Mouse (Mus musculus) 3134 (cell line): ENCODE data around the gene Mogat2.

Experiments
- DNase-seq: peaks from one replicate; pipeline ENCODE4 v3.0.0-alpha.2; 2011; ENCODE audit warnings: low spot score; ENCODE audit not compliant: insufficient read length; ENCODE audit errors: extremely low read depth

Mogat2 gene

GRCm38 (mm10) chr7:99199451-99200175 is 38.8 kb downstream of the Mogat2 start:
- no peak for DNase-seq

DNA sequence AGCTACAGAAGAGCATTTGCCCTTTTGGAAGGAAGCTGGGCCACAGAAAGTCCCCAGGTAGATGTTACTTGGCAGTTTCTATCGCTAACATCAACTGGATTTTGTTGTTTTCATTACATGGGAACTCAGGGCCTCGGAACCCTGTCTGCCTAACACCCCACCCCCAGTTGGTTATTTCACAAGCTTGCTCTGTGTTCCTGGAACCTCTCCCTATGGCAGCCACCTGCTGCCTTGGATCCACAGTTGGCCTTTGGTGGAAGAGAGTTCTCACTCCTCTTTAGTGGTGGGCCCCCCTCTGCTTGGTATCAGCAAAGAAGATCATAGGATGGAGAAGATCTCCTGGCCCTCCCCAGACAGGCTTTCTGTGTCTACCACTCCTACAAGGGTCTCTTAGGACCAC is 39.6 kb downstream of the Mogat2 start:
- DNase-seq: no peak

- DNase-seq: no peak
Measured at GRCm38 (mm10) chr7:99194511-99194910, 43.9 kb downstream of the Mogat2 start.

DNA sequence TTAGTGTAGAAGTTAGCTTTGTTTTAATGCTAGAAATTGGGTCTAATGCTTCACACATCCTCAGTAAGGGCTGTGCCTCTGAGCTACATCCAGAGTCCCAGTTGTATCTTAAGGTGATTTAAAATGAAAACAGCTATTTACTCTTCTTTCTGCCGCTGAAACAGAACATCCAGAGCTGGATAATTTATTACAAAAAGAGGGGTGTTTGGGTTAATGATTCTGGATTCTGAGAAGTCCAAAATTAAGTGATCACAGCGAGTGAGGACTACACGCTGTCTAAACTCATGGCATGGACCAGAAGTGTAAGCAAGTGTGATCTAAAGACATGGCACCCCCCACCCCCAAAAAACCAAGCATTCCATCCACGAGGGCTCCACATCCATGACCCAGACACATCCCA is 44.5 kb downstream of the Mogat2 start:
- no peak for DNase-seq

DNA sequence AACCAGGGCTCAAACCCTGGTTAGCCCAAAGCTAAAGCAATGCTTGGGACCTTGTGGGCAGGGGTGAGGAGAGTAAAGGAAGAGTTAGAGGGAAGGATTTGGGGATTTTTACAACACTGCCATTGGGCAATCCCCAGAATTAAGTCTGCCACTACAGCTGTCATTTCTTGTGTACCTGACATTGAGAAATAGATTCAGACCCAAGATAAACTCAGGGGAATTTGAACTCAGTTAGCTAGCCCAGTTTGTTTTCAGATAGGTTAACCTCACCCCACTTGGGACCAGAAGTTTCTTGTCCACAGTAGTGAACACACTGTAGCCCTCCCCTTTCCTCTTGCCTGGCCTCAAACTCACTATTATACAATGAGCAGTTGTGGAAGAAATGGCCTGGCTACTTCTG is 47.0 kb downstream of the Mogat2 start:
- DNase-seq: no peak

DNA sequence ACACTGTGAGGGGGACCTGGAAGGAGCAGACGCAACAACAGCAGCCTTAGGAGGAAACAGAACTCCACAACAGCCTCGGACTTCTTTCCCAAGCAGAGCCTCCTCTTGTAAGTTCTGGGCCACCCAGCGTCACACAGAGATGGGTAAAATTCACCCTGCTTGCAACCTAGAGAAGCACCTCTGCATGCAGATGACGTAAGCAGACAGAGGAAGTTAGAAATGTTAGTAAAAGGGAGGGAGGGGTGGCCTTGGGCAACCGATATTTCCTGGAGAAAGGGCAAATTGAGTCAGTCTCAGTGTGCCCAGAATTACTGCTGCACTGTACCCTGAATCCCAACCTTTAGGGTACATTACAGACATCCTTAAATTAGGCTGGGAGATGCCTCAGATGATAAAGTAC is 48.5 kb downstream of the Mogat2 start:
- no peak for DNase-seq

- DNase-seq: no peak
Measured at GRCm38 (mm10) chr7:99188630-99189029, 49.8 kb downstream of the Mogat2 start.

- DNase-seq: no peak
Measured at GRCm38 (mm10) chr7:99187451-99187850, 51.0 kb downstream of the Mogat2 start.

DNA sequence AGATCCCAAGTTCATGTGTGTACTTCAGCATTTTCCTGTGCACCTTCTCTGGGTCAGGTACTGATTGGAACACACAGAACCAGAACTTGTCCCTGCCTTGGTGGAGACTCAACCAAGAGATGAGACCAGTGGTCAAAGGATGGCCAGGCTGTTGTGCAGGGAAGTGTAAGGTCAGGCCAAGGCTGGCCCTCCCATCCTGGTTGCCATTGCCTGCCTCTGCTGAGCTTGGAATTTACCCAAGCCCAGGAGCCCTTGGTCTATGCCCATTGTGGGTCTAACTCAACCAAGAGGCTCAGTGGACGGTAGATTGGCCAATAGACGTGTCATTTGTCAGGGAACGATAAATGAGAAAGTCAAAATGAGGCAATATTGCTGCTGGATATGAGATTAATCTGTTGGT is 53.0 kb downstream of the Mogat2 start:
- DNase-seq: no peak

DNA sequence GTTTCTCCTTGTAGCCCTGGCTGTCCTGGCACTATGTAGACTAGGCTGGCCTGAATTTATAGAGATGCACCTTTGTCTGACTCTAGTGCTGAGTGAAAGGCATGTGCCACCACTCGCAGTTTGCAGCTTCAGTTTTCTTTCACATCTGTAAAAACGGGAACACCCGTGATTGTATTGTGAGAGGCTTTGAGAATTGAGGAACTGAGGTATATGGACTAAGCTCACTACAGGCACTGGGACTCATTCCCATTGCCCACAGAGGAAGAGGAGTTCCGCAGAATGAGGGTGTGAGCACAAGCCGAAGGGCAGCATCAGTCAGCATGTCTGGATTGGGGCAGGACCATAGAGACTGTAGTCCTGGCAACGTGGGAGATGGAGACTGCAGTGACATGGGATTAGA is 54.7 kb downstream of the Mogat2 start:
- DNase-seq: no peak

- DNase-seq: peak; percentile 42
Measured at GRCm38 (mm10) chr7:99182432-99183172, 55.8 kb downstream of the Mogat2 start, which contains the start of gene Dgat2. Gene Dgat2 (minus strand): TSS chr7:99182719.

DNA sequence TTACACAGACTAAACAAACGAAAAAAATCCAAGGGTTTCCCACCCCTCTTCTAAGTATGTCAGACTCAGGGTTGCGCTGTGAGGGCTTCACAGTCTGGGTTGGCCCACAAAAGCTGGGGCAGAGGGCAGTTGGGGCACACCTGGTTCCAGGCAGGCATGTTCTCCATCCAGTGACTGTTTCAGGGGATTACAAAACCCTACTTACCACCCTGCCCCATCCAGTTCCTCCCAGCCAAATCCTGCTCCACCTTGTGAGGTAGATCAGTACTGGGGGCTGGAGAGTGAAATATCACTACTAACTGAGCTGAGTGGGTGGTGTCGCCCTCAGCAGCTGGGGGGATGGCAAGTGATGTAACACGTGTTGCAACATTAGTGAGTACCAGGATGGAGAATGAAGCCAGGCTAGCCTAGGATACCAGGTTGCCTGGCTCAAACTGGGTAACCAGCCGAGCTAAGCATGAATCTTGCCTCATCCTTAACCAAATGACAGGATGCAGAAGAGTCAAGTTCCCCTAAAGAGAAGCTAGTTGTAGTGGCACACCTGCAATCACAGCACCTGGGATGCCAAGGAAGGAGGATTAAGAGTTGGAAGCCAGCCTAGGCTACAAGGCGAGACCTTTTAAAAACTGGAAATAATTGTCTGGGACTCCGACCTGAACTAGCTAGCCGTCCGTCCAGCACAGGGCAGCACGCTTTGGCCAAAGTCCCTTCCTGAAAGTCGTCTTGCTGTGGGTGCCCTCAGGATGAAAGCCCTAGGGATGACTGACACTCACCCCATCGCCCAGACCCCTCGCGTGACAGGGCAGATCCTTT is 56.6 kb downstream of the Mogat2 start:
- DNase-seq: no peak

GRCm38 (mm10) chr7:99180162-99180561 is 58.3 kb downstream of the Mogat2 start:
- no peak for DNase-seq

- no peak for DNase-seq
Measured at GRCm38 (mm10) chr7:99179271-99179670, 59.1 kb downstream of the Mogat2 start.

- no peak for DNase-seq
Measured at GRCm38 (mm10) chr7:99177386-99177785, 61.0 kb downstream of the Mogat2 start.

DNA sequence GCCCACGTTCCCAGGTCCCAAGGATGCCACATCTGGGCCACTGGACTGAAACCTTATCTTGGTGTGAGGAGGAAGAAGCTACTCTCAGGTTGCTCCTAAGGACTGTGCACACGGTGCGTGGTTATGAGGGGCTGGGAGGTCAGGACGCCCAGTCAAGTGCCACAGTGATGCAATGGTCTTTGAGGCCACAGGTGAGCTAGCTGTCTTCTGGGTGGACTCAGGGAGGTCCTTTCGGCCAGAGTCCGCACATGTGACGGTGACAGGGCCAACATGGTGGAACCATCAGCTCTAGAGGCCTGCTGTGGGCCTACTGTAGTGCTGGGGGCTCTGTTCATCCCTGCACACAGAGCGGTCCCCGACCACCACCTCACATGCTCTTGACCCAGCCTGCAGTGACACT is 62.8 kb downstream of the Mogat2 start:
- DNase-seq: no peak

DNA sequence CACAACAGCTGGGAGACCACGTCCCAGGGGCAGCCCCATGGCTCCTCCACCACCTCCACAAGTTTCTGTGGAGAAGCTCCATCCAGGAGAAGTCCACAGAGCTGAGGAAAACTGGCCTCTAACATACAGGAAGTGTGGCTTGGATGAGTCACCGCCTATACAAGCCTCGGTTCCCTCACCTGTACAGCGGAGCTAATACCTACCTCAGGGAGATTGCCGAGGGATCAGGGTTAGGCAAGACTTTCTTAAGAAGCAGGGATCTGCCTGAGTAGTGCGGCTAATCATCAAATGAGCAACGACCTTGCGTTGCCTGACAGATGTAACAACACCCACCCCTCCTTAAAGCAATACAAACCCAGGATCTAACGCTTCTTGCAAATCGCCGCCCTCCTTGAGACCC is 63.3 kb downstream of the Mogat2 start:
- no peak for DNase-seq

DNA sequence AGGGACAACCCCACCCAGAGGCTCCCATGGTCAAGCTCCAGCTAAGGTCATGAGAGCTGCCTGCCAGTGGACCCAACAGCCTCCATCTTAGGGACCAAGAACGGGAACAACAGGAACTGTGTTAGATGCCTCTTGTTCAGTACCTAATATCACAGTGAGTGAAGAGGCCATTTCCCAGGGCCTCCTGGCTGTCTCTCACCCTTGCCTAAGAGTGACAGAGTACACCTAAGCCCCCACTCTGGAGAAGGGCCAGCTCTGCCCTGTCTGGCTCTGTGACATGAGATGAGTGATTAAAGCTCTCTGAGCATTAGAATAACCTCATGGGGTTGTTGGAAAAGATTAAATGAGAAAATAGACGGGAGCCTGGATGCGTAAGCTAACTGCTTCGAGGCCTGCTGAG is 64.4 kb downstream of the Mogat2 start:
- no peak for DNase-seq

GRCm38 (mm10) chr7:99172898-99173297 is 65.5 kb downstream of the Mogat2 start:
- DNase-seq: no peak

DNA sequence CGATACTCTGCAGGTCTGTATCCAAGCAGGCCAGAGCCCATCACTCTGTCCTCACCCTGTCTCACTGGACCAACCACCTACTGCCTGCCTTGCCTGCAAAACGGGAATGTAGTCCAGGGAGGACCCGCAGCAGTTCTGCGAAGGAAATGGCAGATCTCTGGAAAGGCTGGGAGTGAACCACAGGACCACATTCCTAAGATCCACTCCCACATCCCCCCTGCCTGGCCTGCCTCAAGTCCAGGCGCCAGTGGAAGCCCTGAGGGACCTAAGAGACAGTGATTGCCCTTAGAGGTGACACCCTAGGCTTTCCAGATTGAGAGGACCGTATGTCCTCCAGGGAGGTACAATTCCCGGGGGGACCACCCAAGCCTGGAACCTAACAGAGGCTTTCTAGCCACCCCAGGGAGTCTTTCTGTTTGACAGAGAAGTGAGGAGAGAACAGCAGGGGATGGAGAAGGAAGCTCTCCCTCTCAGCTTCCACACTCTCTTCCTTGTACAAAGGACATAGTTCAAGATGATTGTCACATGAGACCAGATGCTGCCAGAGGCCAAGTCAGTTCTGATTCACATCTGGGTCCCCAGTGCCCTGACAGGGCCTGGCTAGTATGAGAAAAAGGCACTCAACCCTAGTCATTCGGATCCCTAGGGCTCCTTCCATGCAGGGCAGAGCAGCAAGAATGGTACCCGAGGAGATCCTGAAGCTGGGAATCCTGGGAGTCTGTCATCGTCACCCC is 66.5 kb downstream of the Mogat2 start:
- DNase-seq: no peak

DNA sequence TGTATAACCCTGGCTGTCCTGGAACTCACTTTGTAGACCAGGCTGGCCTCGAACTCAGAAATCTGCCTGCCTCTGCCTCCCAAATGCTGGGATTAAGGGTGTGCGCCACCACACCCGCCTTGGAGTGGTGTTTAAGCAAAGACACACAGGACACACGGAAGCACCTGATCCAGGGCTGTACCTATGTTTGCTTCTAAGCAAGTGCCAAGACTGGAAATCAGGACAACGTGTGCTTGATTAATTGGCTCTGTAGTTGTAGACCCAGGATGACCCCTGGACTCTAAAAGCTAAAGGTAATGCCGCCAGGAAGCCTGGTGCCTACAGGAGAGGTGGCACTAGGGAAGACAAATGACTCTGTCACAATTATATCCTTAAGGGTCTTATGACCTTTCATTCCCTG is 67.9 kb downstream of the Mogat2 start:
- DNase-seq: no peak
